Mouse (Mus musculus): ENCODE results near the gene Pth2.

GRCm38 (mm10) chr7:45137171-45138006, 43.4 kb upstream of the Pth2 start:
- TF ChIP-seq ZC3H11A (IDR thresholded peaks at IDR 0.05; ENCODE audit: borderline replicate concordance, low read depth, low read length): no peak
- no peak for TF ChIP-seq HCFC1 (IDR thresholded peaks at IDR 0.05; ENCODE audit: borderline replicate concordance, insufficient read depth, low read length)
- TF ChIP-seq ZNF384 (IDR thresholded peaks at IDR 0.05; ENCODE audit: low read depth, low read length): no peak

Measured in ES-E14 (cell line).